Mouse (Mus musculus) heart, postnatal 10 days (tissue): ENCODE data around the gene Obp2b. TPM values are rescaled to one million over a fixed set of nuclear protein-coding genes. Genes with fewer than 3 reads are reported as not detected.

Source experiments
- DNase-seq, 2 experiments: peaks; one replicate each; pipeline ENCODE4 v3.0.0; 2021
- intact Hi-C: fragments of 180-260 bp; cut with DNase I; formaldehyde crosslinking; loops from one replicate; pipeline ENCODE4 v1.15.1; 2025
- total RNA-seq, 2 experiments: library from RNA; stranded (reverse); gene quantifications; 2 replicates each; pipeline ENCODE4 v1.2.3; 2021

The Obp2b gene
- total RNA-seq, 2 experiments from 2014 or later = not detected

- intact Hi-C loops = no loop called here
These were observed 39.2 kb downstream of the Obp2b start for GRCm38 (mm10) chr2:25775991-25776390.

GRCm38 (mm10) chr2:25776717-25777116, 39.9 kb downstream of the Obp2b start, which contains the start of gene Lcn11:
Gene Lcn11 (plus strand): TSS chr2:25777017.
- intact Hi-C loops = no loop called here
- DNase-seq = no peak

More at GRCm38 (mm10) chr2:25775991-25776390, 39.2 kb downstream of the Obp2b start:
- no peak for DNase-seq

GRCm38 (mm10) chr2:25779076-25779475, 42.3 kb downstream of the Obp2b start:
- no peak for DNase-seq
- intact Hi-C loops = no loop called here

GRCm38 (mm10) chr2:25780921-25781320, 44.1 kb downstream of the Obp2b start:
- no peak for DNase-seq
- intact Hi-C loops = no loop called here

- intact Hi-C loops = no loop called here
- no peak for DNase-seq
These were observed 45.1 kb downstream of the Obp2b start, which contains the start of gene Gm13539 for GRCm38 (mm10) chr2:25781957-25782356. Gene Gm13539 (plus strand): TSS chr2:25782257.

GRCm38 (mm10) chr2:25785573-25786322, 48.9 kb downstream of the Obp2b start:
- intact Hi-C loops = no loop called here
- DNase-seq = peak in 1 of 2 experiments; percentile 20

- intact Hi-C loops = no loop called here
- DNase-seq = no peak
These were observed 52.3 kb downstream of the Obp2b start for GRCm38 (mm10) chr2:25789092-25789491.

Other genes starting within 250 kb of the Obp2b start
- gene Lcn12, start 243.1 kb upstream of the Obp2b start, total RNA-seq = not detected
- gene Fbxw5, start 236.3 kb upstream of the Obp2b start, total RNA-seq = 10 to 100 TPM; 93.1 to 93.4 TPM
- gene C8g, start 235.3 kb upstream of the Obp2b start, total RNA-seq = under 1 TPM; 0.52 to 0.53 TPM
- gene Traf2, start 190.1 kb upstream of the Obp2b start, total RNA-seq = 10 to 100 TPM; 16.1 to 18.3 TPM
- 100 to 1,000 TPM; 188 to 189 TPM for gene Edf1, start 179.2 kb upstream of the Obp2b start, total RNA-seq
- 1 to 10 TPM; 1.8 to 2.2 TPM for gene Mamdc4, start 162.2 kb upstream of the Obp2b start, total RNA-seq
- gene Phpt1, start 161.8 kb upstream of the Obp2b start, total RNA-seq = 100 to 1,000 TPM in 1 of 2 experiments, 10 to 100 TPM in 1; 93.8 to 101 TPM
- gene Ajm1, start 155.3 kb upstream of the Obp2b start, total RNA-seq = under 1 TPM; 0.10 to 0.12 TPM
- 10 to 100 TPM; 49.4 to 57.6 TPM for gene Rabl6, start 128.5 kb upstream of the Obp2b start, total RNA-seq
- gene Ccdc183, start 119.3 kb upstream of the Obp2b start, total RNA-seq = not detected
- gene Tmem141, start 115.0 kb upstream of the Obp2b start, total RNA-seq = 10 to 100 TPM; 22.1 to 24.6 TPM
- gene Fcna, start 109.0 kb upstream of the Obp2b start, total RNA-seq = 1 to 10 TPM; 2.7 to 3.7 TPM
- gene Lcn8, start 83.9 kb upstream of the Obp2b start, total RNA-seq = 1 to 10 TPM in 1 of 2 experiments, under 1 TPM in 1; 0.99 to 1.0 TPM
- gene Lcn5, start 79.1 kb upstream of the Obp2b start, total RNA-seq = not detected
- gene Lcn6, start 60.2 kb upstream of the Obp2b start, total RNA-seq = not detected
- gene Lcn10, start 54.3 kb upstream of the Obp2b start, total RNA-seq = not detected
- gene Obp2a, start 37.0 kb upstream of the Obp2b start, total RNA-seq = not detected
- gene Bmyc, start 30.3 kb upstream of the Obp2b start, total RNA-seq = 10 to 100 TPM; 14.6 to 15.6 TPM
- gene Lcn3, start 28.6 kb downstream of the Obp2b start, total RNA-seq = not detected
- gene Lcn11, start 40.0 kb downstream of the Obp2b start, total RNA-seq = not detected
- not detected for gene Gm13539, start 45.2 kb downstream of the Obp2b start, total RNA-seq
- not detected for gene Glt6d1, start 78.8 kb downstream of the Obp2b start, total RNA-seq
- gene Lcn9, start 86.1 kb downstream of the Obp2b start, total RNA-seq = not detected
- gene Sohlh1, start 110.2 kb downstream of the Obp2b start, total RNA-seq = not detected
- 1 to 10 TPM in 1 of 2 experiments, under 1 TPM in 1; 0.62 to 1.1 TPM for gene Kcnt1, start 126.7 kb downstream of the Obp2b start, total RNA-seq
- gene Camsap1, start 246.3 kb downstream of the Obp2b start, total RNA-seq = 10 to 100 TPM; 36.3 to 37.1 TPM